Mouse (Mus musculus): ENCODE data around the gene Fam83g.

DNA sequence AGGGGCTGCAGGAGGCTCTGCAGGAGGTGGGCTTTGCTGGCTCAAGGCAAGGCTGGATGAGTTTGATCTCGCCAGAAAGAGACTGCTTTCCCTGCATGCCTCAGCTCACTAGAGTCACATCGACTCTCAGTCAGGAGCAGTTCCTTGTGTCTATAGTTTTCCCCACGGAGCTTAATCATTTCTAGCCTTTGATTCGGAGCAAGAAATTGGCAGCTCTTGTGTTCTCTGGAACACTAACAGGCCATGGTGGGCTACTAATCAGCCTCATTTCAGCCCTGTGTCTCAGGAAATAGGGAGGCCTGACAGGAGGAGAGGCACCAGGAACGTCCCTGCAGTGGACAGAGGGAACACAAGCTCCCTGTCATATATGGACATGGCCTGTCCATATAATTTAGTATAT, 34.1 kb downstream of the Fam83g start:
- TF ChIP-seq CTCF (IDR thresholded peaks at IDR 0.05; ENCODE audit: low read depth, low read length) (no peak), GATA1 (IDR thresholded peaks at IDR 0.05; ENCODE audit: borderline replicate concordance, low read length) (no peak), TAL1 (conservative IDR thresholded peaks at IDR 0.05; ENCODE audit: low read depth, low read length) (no peak), POLR2AphosphoS5 (IDR thresholded peaks at IDR 0.05; ENCODE audit: insufficient replicate concordance, low read depth, low read length) (no peak), GATA2 (IDR thresholded peaks at IDR 0.05; ENCODE audit: borderline replicate concordance, low read depth, low read length) (no peak)
